Mouse (Mus musculus) T-cell, adult 2 months (primary cell): Measurements from ENCODE around the gene Mrps22.

Experiments used
- DNase-seq: peaks from one replicate; pipeline ENCODE4 v3.0.0; 2022; ENCODE audit warnings: low spot score

Mrps22 gene

DNA sequence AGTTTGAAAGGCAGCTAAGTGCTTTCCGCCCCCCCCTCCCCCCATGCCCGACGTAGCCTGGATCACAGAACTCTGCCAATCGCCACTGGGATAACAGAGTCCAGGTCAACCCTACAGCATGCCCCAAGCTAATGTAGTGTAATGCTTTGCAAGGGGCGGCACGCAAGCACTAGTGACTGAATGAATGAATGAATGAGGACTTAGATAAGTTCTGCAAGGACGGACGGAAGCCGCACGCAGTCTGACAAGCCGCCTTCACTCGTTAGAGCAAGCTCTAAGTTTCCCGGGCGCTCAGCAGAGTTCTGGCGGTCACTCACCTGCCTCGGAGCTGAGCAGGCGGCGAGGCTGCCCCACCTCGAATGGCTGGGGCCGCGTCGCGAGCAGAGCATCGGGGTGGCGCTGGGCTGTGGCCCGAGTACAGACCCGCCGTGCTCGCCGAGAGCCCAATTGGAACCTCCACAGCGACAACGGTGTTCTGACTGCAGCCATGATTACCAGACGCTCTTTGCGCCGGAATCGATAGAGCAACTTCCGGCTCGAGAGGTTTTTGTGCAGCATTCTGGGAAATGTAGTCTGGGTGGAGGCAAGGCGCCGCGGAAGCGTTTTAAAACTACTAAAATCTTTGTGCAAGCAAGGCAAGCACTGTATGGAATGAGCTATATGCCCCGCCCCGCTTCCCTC is at the start of gene Mrps22:
Gene Mrps22, minus strand, starts transcription at position 505 of the 681 bp plus-strand sequence.
- DNase-seq = peak; percentile 84

DNA sequence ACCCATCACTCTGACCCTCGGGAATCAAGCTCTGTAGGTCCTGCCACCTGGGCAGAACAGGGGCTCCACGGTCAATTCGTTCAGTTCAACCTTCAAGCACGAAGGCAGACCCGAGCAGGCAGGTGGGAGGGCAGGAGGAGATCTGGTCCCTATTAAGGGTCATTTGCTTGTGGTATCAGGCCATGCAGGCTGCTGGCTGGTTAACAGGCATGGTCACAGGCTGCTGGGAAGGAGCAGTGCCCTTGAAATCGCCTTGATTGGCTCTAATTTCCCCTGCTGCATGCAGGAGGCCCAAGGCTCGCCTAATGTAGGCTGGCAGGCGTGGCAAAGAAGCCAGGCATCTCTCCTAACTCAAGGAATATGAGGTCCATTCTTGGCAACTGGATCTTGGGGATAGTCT is 49.1 kb upstream of the Mrps22 start:
- no peak for DNase-seq

DNA sequence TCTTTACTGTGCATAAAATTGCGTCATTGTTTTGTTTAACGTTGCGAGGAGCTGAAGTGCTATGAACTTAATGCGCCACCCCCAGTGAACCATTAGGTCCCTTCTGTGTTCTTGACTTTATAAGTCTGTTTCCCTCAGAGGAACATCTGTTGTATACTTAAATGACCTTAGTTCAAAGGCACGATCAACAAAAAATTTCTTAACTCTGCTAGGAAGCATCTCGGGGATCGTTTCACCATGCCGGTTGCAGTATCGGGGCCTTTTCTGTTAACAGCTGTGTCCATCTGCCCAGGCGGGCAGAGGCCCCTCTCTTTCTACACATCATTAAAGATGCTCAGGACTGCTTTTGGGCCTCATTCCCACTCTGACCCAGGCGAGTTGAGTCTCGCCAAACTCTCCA is 46.0 kb upstream of the Mrps22 start:
- no peak for DNase-seq

DNA sequence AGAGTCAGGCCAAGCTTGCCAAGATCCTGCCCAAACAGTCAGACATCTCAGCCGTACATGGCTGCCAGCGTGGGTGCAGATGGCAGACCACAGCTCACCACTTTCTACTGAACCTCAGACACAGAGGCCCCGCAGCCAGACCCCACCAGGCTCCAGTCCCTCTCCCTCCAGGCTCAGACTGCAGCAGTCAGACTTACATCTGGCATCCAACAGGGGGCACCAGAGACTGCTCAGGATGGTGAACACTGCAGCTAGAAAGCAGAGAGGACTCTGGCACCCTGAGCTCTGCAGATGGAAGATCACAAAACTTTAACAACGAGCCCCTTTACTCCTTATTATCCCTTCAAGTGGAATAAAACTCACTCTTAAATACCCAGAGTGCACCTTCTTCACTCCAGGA is 44.3 kb upstream of the Mrps22 start:
- no peak for DNase-seq

DNA sequence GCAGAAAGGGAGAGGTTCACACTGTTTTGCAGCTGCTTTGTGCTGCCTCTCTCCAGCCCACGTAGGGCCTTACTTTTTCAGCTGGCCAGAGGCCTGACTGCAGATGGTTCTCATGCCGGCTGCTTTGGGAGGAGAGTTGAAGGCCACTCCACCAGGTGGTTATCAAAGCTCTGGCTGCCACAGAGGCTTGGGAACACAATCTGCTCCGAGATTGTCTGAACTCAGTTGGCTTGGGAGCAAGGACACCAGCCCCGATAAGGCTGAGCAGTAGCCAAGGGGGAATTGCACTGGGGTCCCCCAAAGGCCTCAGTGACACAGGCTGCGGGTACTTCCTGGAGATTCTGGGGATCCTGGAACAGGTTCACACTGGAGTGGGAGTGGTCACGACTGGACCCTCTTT is 40.7 kb upstream of the Mrps22 start:
- no peak for DNase-seq

DNA sequence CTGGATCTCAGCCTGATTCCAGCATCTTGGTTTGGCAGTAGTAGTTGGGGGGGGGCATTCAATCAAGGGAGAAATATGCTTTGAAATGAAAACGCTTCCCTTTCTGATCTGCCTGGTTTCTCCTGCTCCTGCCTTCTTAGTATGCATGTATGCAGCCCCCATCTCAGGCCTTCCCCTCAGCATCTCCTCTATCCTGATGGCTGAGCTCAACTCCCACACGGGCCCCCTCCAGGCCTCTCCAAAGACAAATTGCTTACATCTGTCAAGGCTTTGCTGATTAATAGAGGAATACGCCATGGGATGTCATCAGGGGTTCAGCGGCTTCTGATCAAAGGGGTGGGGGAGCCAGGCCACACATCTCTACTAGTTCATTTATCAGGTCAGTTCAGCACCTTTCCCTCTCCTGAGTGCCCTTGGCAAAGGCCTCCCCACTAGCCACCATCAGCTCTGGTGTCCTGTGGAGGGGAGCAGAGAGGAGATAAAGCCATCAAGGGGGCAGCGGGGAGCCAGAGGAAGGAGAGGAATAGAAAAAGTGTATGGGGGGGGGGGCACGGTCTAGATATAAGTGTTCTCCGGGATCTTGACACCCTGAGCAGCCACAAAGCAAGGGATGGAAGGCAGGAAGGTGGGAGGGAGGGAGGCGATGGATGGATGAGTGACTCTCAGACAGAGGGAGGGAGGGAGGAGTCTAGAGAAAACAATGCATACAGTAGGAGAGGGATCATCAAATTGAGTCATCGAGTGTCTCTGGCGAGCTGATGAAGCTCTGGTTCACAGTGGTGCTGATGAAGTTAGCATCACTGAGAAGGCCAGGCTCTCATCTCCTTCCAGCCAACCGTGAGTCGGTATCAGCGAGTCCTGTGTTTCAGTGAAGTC is 32.1 kb upstream of the Mrps22 start:
- DNase-seq = no peak

DNA sequence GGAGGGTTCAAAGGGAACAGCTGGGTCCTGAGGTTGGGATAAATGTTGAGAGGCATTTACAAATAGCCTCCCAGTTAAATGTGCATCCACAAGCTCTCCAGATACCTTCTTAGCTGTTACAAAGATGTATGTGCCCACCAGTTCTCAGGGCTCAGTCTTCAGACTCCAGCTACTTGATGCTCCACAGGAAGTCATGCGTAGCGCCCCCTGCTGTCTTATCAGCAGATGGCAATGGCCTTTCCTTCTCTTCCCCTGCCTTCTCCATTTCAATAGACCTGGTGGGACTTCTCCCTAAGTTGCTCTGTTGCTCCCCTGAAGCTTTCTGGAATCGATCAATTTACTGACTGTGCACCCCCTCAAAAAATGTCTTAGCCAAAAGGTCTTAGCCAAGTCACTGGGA is 27.0 kb upstream of the Mrps22 start:
- DNase-seq = no peak

DNA sequence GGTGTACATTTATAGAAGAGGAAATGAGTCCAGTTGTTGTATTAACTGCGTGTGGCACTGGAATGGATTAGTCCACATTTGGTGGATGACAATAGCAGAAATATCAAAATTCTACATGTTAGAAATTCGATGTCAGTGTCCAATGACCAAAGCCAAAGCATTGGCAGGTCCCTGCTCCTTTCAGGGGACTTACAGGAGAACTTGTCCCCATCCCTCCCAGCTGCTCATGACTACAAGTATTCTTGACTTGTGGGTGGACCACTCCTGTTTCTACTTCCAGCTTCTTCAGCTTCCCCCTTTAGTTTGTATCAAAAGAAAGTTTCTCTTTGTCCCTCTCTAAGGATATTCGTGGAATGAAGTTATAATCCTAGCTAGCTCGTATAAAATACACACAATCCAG is 3.4 kb upstream of the Mrps22 start:
- DNase-seq = no peak

DNA sequence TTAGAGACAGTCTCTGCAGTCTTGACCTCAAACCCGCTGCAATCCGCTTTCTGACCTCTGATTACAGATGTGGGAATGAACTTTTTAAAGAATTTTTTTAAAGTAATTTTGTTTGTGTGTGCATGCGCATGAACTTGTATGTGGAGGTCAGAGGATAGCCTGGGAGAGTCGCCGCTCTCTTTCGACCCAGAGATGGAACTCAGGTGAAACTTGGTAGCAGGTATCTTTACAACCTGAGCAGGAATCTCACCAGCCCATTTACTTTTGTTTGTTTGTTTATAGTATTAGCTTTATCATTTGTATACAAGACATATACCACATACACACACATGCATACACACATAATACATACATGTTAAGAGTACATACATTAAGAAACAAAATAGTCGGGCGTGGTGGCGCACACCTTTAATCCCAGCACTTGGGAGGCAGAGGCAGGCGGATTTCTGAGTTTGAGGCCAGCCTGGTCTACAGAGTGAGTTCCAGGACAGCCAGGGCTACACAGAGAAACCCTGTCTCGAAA is 438 bp upstream of the Mrps22 start:
- no peak for DNase-seq

DNA sequence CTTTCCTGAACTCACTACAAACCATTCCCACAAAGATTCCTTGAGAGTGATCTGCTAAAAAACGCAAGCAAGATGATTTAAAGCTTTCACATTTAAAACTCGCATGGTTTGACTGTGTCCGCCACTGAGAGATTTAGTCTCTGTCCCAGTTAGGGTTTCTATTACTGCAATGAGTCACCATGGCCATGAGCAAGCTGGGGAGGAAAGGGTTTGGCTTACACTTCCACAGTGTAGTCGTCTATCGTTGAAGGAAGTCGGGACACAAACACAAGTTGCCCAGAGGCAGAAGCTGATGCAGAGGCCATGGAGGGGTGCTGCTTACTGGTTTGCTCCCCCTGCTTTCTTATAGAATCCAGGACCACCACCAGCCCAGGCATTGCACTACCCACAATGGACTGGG is 1.4 kb downstream of the Mrps22 start:
- no peak for DNase-seq

DNA sequence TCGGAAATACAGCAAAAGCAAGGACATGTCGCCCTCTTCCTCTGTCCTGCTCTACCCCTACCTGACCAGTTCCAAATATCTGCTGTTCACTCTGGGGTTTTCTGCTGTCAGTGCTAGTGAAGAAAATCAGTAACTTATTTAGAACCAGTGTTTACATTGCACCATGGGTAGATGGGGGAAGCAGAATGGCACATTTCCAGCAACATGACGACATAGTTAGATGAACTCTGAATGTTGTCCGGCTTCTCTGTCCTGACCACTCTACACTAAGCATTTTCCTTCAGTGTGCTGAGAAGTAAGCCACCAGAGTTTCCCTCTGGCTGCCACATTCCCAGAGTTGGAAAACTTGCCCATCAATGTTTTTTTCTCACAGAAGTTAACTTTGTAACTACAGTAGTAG is 17.6 kb downstream of the Mrps22 start:
- no peak for DNase-seq

DNA sequence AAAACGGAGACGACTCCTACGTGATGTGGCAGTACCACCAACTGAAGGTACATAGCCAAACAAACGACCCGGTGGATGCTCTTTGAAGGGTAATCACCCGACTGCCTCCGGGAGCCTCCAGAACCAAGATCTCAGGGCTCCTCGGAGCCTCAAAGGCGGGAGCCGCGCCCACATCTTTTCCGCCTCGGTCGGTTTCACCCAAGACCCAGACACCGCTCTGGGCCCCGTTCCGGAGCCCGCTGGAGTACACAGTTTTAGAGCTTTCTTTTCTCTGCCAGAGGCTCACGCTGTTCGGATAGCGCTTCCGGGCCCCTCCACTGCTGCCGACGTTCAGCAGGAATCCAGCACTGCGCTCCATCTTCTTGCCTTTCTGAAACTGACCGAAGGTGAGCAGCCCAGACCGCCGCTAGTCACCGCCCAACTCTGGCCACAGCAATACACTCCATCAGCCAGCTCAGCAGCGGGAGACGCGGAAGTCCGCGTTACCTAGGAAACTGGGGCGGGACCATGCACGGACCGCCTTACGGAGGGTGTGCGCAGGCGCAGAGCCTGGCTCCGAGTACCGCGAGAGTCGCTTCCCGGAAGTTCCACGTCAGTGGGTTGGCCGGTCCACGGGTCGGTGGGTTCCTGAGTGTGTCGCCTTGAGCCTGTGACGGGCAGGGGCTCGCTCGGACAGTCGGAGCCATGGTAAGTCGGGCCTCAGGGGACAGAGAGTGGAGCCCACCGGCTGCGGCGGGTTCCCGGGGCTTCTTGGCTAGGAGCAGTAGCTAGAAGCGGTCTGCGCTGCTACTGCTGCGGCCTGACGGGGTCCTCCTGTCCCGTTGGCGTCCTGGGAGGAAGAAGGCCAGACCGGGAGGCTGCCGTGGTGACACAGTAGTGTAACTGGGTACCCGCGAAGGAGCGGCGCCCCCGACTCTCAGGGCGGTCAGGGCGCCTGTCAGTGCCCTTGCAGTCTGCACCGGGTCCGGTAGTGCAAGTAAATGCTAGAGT is 38.0 kb downstream of the Mrps22 start, which contains the start of gene Copb2:
Gene Copb2, plus strand, starts transcription at position 585 of the 990 bp plus-strand sequence.
- peak; percentile 97 for DNase-seq

DNA sequence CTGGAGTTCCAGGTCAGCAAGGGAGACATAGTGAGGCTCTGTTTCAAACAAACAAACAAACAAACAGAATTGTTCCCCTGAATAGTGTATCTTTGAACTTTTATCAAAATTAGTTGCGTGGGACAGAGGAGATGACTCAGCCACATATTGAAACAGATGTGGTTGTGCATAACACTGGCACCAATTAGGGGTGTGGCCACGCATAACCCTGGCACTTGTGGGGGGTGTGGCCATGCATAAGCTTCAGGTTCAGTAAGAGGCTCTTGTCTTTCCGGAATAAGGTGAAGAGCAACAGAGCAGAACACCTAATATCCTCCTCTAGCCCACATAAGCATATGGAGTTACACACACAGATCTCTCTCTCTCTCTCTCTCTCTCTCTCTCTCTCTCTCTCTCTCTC is 57.4 kb downstream of the Mrps22 start:
- no peak for DNase-seq
